Mouse (Mus musculus) liver, postnatal 0 days (tissue): Measurements from ENCODE around the gene Tfrc. TPM values are rescaled to one million over a fixed set of nuclear protein-coding genes. Genes with fewer than 3 reads are reported as not detected.
A peak's percentile ranks its signal among the peaks of the same experiment; 100 is the strongest.

Experiments
- ATAC-seq: fragments of 200-750 bp; cut with Nextera tagmentation; 2 replicates; pipeline ENCODE4 v1.8.0; 2017; ENCODE audit warnings: mild to moderate bottlenecking, moderate library complexity
- DNase-seq: peaks from one replicate; pipeline ENCODE4 v3.0.0-alpha.2; 2016
- H3K27ac ChIP-seq: fragments of 300-500 bp; sonication (generic); 2 replicates; pipeline ENCODE4 v1.5.1; 2014; ENCODE audit warnings: antibody characterized with exemption, moderate library complexity, mild to moderate bottlenecking, low read depth
- H3K27me3 ChIP-seq: fragments of 300-500 bp; sonication (generic); 2 replicates; pipeline ENCODE4 v1.6.1; 2014; ENCODE audit warnings: low read length, control low read depth, mixed read lengths; ENCODE audit not compliant: insufficient read depth
- H3K36me3 ChIP-seq: fragments of 300-500 bp; sonication (generic); replicated peaks from 2 replicates; pipeline ENCODE4 v1.6.1; 2014; ENCODE audit warnings: mild to moderate bottlenecking, control low read depth, low read length, moderate library complexity, mixed read lengths; ENCODE audit not compliant: insufficient read depth
- H3K4me1 ChIP-seq: fragments of 300-500 bp; sonication (generic); 2 replicates; pipeline ENCODE4 v1.6.1; 2014; ENCODE audit warnings: antibody characterized with exemption, mild to moderate bottlenecking, control low read depth; ENCODE audit not compliant: insufficient read depth
- H3K4me2 ChIP-seq: fragments of 300-500 bp; sonication (generic); 2 replicates; pipeline ENCODE4 v1.6.1; 2014; ENCODE audit warnings: low read depth, mild to moderate bottlenecking, low read length, moderate library complexity, mixed read lengths
- H3K4me3 ChIP-seq: fragments of 300-500 bp; sonication (generic); 2 replicates; pipeline ENCODE4 v1.5.1; 2014; ENCODE audit warnings: low read depth, low read length
- H3K9ac ChIP-seq: fragments of 300-500 bp; sonication (generic); replicated peaks from 2 replicates; pipeline ENCODE4 v1.6.1; 2014; ENCODE audit warnings: mild to moderate bottlenecking, moderate library complexity
- H3K9me3 ChIP-seq: fragments of 300-500 bp; sonication (generic); 2 replicates; pipeline ENCODE4 v1.6.1; 2016; ENCODE audit warnings: mild to moderate bottlenecking, control low read depth, low read length, mixed read lengths
- CTCF ChIP-seq: sonication (generic); IDR thresholded peaks from 2 replicates; pipeline ENCODE4 v1.5.1; 2016; ENCODE audit warnings: antibody characterized with exemption, low read depth
- EP300 ChIP-seq: IDR thresholded peaks from 2 replicates; pipeline ENCODE4 v1.6.1; 2016; ENCODE audit warnings: antibody characterized with exemption, low read depth, mild to moderate bottlenecking
- WGBS: fragments of 180-500 bp; shearing (Covaris S2); extraction: QIAGEN DNeasy Blood & Tissue Kit; methylation state at CpG from one replicate; pipeline ENCODE4 v1.1.7; 2014; ENCODE audit not compliant: insufficient replicate concordance; 5-methylcytosine and 5-hydroxymethylcytosine counted together
- polyA plus RNA-seq: library from polyadenylated mRNA; unstranded; fragments of >200 nt; fragmentation: Nextera tagmentation; extraction: Ambion mirVana; gene quantifications from 2 replicates; pipeline ENCODE4 v1.2.1, GENCODE M21; 2015

The Tfrc gene
- polyA plus RNA-seq, 1 experiment from 2014 or later, result 103 TPM

GRCm38 (mm10) chr16:32672861-32673560, 64.3 kb downstream of the Tfrc start:
- no peaks in the 10 kb centered on the region for H3K9me3 ChIP-seq
- no peak overlapping the region for H3K9ac ChIP-seq
- no peak overlapping the region for H3K27ac ChIP-seq
- TF ChIP-seq EP300 (no peak), CTCF (no peak)
- H3K27me3 ChIP-seq, result no peaks in the 10 kb centered on the region
- peak; percentile 58 for ATAC-seq
- H3K36me3 ChIP-seq, result peaks cover 32% of the 10 kb centered on the region
- peak overlapping the region; percentile 14 for H3K4me2 ChIP-seq
- H3K4me1 ChIP-seq, result peaks cover 30% of the 10 kb centered on the region
- WGBS, result 69% methylated on average over 13 of the region's 13 CpGs
- peak; percentile 66 for DNase-seq
- no peak overlapping the region for H3K4me3 ChIP-seq

GRCm38 (mm10) chr16:32674121-32674740, 65.5 kb downstream of the Tfrc start:
- Histone ChIP-seq H3K27ac (no peak overlapping the region), H3K4me2 (no peak overlapping the region), H3K4me3 (no peak overlapping the region), H3K36me3 (peaks cover 32% of the 10 kb centered on the region), H3K9ac (no peak overlapping the region), H3K27me3 (no peaks in the 10 kb centered on the region), H3K4me1 (peaks cover 28% of the 10 kb centered on the region), H3K9me3 (no peaks in the 10 kb centered on the region)
- no peak for ATAC-seq
- peak; percentile 10 for DNase-seq
- WGBS, result 88% methylated on average over 17 of the region's 17 CpGs
- no peak for TF ChIP-seq EP300
- no peak for TF ChIP-seq CTCF

- DNase-seq, result peak; percentile 11
- H3K9ac ChIP-seq, result no peak overlapping the region
- no peak for TF ChIP-seq CTCF
- TF ChIP-seq EP300, result no peak
- 67% methylated on average over 6 of the region's 10 CpGs for WGBS
- H3K27me3 ChIP-seq, result no peaks in the 10 kb centered on the region
- H3K4me1 ChIP-seq, result peaks cover 10% of the 10 kb centered on the region
- no peak overlapping the region for H3K4me3 ChIP-seq
- no peak for ATAC-seq
- H3K36me3 ChIP-seq, result peaks cover 44% of the 10 kb centered on the region
- no peaks in the 10 kb centered on the region for H3K9me3 ChIP-seq
- no peak overlapping the region for H3K4me2 ChIP-seq
- no peak overlapping the region for H3K27ac ChIP-seq
Measured at GRCm38 (mm10) chr16:32677040-32677700, 68.5 kb downstream of the Tfrc start.

- 80% methylated on average over 12 of the region's 14 CpGs for WGBS
- Histone ChIP-seq H3K4me2 (no peak overlapping the region), H3K4me3 (no peak overlapping the region), H3K27me3 (no peaks in the 10 kb centered on the region), H3K36me3 (peaks cover 47% of the 10 kb centered on the region), H3K4me1 (peaks cover 3% of the 10 kb centered on the region), H3K9ac (no peak overlapping the region), H3K27ac (no peak overlapping the region), H3K9me3 (no peaks in the 10 kb centered on the region)
- ATAC-seq, result no peak
- TF ChIP-seq EP300, result no peak
- TF ChIP-seq CTCF, result no peak
- DNase-seq, result peak; percentile 11
Measured at GRCm38 (mm10) chr16:32677903-32678302, 69.2 kb downstream of the Tfrc start.

GRCm38 (mm10) chr16:32678812-32679211, 70.1 kb downstream of the Tfrc start:
- WGBS, result 67% methylated on average over 14 of the region's 14 CpGs
- H3K27ac ChIP-seq, result no peak overlapping the region
- DNase-seq, result no peak
- H3K36me3 ChIP-seq, result peaks cover 45% of the 10 kb centered on the region
- H3K9me3 ChIP-seq, result no peaks in the 10 kb centered on the region
- no peak for ATAC-seq
- no peak overlapping the region for H3K4me3 ChIP-seq
- H3K4me2 ChIP-seq, result no peak overlapping the region
- H3K27me3 ChIP-seq, result no peaks in the 10 kb centered on the region
- H3K9ac ChIP-seq, result no peak overlapping the region
- H3K4me1 ChIP-seq, result no peaks in the 10 kb centered on the region
- TF ChIP-seq EP300, result no peak
- no peak for TF ChIP-seq CTCF

- no peak for ATAC-seq
Measured at GRCm38 (mm10) chr16:32679976-32680375, 71.3 kb downstream of the Tfrc start.

More at GRCm38 (mm10) chr16:32679976-32680375, 71.3 kb downstream of the Tfrc start:
- H3K27me3 ChIP-seq, result no peaks in the 10 kb centered on the region
- no peak overlapping the region for H3K4me3 ChIP-seq
- H3K4me2 ChIP-seq, result no peak overlapping the region
- 85% methylated on average over 16 of the region's 16 CpGs for WGBS
- peak; percentile 14 for DNase-seq
- no peak overlapping the region for H3K9ac ChIP-seq
- 0 out of 2 replicates have a peak, but pooled peaks cover under 1% of the 10 kb centered on the region for H3K4me1 ChIP-seq
- TF ChIP-seq EP300, result no peak
- TF ChIP-seq CTCF, result no peak
- H3K9me3 ChIP-seq, result no peaks in the 10 kb centered on the region
- H3K36me3 ChIP-seq, result peaks cover 39% of the 10 kb centered on the region
- no peak overlapping the region for H3K27ac ChIP-seq
